Mouse (Mus musculus) right cerebral cortex, postnatal 25 days (tissue): ENCODE results near the gene Slc23a3.

Experiments used
- DNase-seq: peaks from one replicate; pipeline ENCODE4 v3.0.0; 2022

The Slc23a3 gene

GRCm38 (mm10) chr1:75133421-75134207, at the start of gene Slc23a3:
Slc23a3 (minus strand) TSS chr1:75133890.
- peak; percentile 47 for DNase-seq

GRCm38 (mm10) chr1:75182160-75182559, 48.5 kb upstream of the Slc23a3 start:
- DNase-seq, result no peak

GRCm38 (mm10) chr1:75181377-75181870, 47.7 kb upstream of the Slc23a3 start:
- no peak for DNase-seq

GRCm38 (mm10) chr1:75180741-75181140, 47.1 kb upstream of the Slc23a3 start:
- no peak for DNase-seq

GRCm38 (mm10) chr1:75180105-75180590, 46.5 kb upstream of the Slc23a3 start, which contains the start of gene Abcb6:
Abcb6 (minus strand) TSS chr1:75180392.
- peak; percentile 91 for DNase-seq

GRCm38 (mm10) chr1:75179334-75180104, 45.8 kb upstream of the Slc23a3 start:
- peak; percentile 37 for DNase-seq

- peak; percentile 94 for DNase-seq
Measured at GRCm38 (mm10) chr1:75168472-75169464, 35.1 kb upstream of the Slc23a3 start, which contains the start of gene Zfand2b. Zfand2b (plus strand) TSS chr1:75168646.

GRCm38 (mm10) chr1:75168093-75168471, 34.4 kb upstream of the Slc23a3 start:
- DNase-seq, result no peak

GRCm38 (mm10) chr1:75160256-75160617, 26.5 kb upstream of the Slc23a3 start:
- DNase-seq, result no peak

GRCm38 (mm10) chr1:75159540-75160255, 26.0 kb upstream of the Slc23a3 start:
- no peak for DNase-seq

- no peak for DNase-seq
Measured at GRCm38 (mm10) chr1:75158990-75159389, 25.3 kb upstream of the Slc23a3 start.

- no peak for DNase-seq
Measured at GRCm38 (mm10) chr1:75155837-75156236, 22.1 kb upstream of the Slc23a3 start.

GRCm38 (mm10) chr1:75148727-75149126, 15.0 kb upstream of the Slc23a3 start:
- no peak for DNase-seq

GRCm38 (mm10) chr1:75147411-75148135, 13.9 kb upstream of the Slc23a3 start:
- no peak for DNase-seq

GRCm38 (mm10) chr1:75145589-75145988, 11.9 kb upstream of the Slc23a3 start:
- no peak for DNase-seq

GRCm38 (mm10) chr1:75142301-75143261, 8.9 kb upstream of the Slc23a3 start, which contains the start of the genes Cnppd1 and Retreg2:
Cnppd1 (minus strand) TSS chr1:75142711.
Retreg2 (plus strand) TSS chr1:75142778.
- DNase-seq, result peak; percentile 95

- peak; percentile 68 for DNase-seq
Measured at GRCm38 (mm10) chr1:75141486-75142190, 7.9 kb upstream of the Slc23a3 start.

- no peak for DNase-seq
Measured at GRCm38 (mm10) chr1:75140601-75141190, 7.0 kb upstream of the Slc23a3 start.
